Mouse (Mus musculus) cerebellum, postnatal 14 days (tissue): ENCODE results near the gene Rpl23a.
"Not testable (repeated sequence)": the region's sequence is repeated elsewhere in the genome, so short reads cannot be mapped to it uniquely, and the experiment has no call there.

Experiments
- DNase-seq, 2 experiments: peaks; one replicate each; pipeline ENCODE4 v3.0.0; 2021; ENCODE audit warnings: mixed read lengths in 2 of 2

Rpl23a gene

DNA sequence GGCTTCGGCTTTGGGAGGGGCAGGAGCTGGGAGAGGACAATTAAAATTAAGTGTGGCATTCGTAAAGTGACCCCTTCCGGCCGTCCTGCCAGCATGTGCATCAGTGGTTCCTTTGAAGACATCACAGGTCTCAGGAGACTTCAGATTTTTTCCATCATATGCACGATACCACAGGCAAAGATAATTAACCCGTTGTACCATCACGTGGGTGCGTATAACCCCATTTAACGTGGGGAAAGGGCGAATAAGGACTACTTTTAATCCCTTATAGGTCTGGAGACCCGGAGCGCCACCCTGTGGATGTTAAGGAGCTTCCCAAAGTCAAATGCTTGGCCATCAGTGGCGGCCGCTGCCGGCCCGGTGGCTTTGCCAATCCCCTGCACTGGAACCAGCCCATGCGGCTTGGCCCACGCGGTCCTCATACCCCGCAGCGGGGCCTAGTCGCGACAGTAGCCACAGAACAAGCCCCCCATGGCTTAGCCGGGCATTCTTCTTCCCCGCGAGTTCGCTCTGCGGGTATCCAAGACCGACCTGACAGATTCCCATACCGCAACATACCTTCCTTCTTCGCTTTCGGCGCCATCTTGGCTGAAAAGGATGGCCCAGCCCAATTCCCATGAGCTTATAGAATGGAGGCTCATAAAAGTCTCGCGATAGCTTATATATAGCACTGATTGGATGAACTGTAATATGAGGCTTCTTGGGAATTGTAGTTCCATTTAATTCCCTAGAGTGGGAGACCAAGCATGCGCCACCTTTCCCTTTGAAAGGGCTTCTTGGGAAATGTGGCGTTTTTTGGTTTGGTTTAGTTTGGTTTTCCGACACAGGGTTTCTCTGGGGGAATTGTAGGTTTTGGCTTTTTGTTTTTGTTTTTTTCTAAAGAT, at the start of gene Rpl23a:
Gene Rpl23a, minus strand, starts transcription at position 624 of the 884 bp plus-strand sequence.
- peak; percentile 84 to 89 for DNase-seq

DNA sequence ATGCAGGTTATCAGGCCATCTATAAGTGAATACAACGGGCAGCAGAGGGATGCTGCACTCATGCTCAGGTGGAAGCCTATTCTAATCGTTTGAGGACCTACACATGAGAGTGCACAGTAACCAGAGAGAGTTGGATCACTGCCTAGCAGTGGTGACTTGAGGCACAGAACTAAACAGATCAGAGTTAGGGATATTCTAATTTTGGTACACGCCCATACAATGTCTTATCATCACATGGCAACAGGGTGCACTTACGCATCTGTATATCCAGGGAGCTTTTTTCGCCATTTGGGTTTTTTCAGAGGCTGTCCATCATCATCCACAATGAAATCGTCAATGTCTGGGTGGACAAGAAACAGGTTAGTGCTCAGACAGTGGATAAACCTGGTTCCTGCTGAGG, 48.1 kb upstream of the Rpl23a start:
- no peak for DNase-seq

DNA sequence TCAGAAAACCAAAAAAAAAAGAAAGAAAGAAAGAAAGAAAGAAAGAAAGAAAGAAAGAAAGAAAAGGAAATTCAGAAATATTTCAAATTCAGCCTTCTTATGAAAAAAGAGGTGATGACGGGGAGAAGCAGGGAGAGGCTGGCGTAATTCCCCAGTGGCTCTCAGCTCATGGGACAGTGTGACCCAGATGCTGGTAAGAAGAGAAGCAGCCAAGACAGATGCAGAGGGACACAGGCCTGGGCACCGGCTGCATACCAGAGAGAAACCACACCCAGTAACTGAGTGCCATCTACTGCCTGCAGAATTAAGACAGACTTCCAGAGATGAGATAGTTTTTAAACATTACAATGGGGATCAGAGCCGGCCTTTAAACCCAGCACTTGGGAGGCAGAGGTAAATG, 40.2 kb upstream of the Rpl23a start:
- DNase-seq, result no peak

DNA sequence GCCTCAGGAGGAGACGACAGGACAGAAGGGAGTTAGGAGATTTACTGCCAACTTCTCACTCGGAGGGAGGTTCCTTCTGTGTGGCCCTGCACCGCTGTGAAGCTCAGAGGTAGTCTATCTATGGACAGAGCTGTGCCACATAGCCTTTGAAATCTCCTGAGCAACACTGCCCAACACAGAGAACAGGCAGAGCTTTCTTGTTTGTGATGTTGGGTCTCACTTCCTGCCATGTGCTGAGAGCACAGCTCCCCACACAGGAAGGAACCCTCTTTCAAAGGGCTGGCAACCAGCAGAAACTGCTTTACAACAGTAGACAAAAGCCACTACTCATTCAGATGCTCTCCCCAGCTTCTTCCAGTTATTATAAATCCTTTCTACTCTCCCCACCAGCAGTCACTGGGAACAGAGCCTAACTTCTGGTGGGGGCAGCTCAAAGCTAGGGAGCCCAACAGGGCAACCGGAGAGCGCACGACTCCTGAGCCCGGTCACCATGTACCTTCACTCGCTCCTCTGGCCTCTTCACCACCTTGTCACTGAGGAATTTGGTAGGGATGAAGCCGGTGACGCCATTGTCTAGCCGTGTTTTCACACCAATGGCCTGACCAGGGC, 32.4 kb upstream of the Rpl23a start:
- DNase-seq, result no peak

DNA sequence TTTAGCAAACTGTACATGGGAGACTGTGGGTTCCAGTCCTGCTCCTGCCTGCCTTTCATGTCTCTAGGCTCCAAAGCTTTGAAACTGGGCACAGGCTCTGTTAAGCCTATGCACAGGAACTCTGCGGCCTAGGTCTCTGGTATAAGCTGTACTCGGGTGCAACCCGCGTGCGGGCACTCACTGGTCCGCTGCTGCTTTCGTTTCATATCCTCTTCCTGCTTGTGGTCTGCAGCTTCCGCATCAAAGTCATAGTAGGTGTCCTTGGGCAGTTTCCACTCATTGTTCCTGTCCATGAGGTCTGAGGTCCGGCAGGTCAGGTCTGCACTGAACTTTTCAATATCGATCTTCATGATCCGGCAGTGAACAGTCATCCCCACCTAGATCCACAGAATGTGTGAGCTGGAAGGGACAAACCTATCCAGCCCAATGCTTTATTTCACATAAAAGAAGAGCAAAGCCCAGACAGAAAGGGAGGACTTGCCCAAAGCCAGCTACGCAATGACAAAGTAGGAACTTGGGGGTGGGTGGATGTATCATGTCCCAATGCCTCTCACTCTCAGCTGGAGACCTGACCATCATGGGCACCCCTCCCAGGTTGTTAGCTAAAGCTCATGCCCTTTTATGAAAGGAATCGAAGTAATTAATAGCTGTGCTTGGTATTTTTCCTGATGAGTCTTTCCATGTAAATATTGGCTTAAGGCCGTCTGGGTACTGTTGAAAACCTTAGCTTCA, 29.9 kb upstream of the Rpl23a start:
- DNase-seq, result no peak

DNA sequence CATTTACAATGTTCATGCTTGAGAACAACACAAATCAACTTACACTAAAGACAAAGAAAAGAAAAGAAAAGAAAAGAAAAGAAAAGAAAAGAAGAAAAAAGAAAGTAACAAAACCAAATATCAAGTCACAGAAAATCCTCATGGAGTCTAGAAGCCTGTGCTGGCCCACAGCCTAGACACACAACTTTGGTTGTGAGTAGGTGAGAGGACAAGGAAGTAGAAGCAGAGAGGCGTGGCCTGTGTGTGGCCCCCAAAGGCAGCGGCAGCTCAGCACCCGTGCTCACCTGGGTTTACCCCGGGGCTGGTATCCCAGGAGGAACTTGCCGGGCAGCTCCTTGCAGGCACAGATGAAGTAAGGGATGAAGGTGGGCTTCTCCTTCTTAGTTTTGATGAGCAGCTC, 28.1 kb upstream of the Rpl23a start:
- DNase-seq, result no peak

DNA sequence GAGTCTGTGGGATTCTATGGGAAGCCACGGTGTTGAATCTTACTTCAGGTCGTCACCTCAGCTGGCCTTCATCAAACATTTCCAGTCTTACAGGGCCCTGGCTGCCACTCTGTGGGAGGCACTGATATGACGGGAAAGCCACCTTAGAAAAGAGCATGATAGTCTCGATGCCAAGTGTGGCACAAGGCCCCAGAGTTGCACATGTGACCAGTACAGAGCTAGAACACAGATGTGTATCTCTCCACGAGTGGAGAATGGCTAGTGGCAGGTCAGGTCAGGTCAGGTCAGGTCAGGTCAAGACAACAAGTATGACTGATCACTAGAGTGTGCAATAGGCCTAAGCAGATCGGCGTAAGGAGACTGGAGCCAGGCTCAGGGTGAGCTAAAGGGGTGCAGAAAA, 27.2 kb upstream of the Rpl23a start:
- no peak for DNase-seq

DNA sequence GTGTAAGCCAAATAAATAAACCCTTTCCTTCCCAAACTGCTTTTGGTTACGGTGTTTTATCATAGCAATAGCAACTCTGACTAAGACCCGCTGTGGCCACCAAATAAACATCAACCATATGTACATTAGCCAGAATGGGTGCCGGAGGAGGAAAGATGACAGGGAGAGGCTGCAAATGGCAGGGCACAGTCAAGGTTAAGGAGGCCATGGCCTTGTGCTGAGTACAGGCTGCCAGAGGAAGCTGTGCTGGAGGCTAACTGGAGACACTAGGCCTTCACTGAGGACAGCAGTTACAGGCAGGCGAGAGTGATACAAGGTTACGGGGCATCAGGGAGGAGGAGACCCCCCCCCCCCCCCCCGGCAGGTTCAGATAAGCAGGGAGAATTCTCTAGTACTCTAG, 26.5 kb upstream of the Rpl23a start:
- DNase-seq, result no peak

DNA sequence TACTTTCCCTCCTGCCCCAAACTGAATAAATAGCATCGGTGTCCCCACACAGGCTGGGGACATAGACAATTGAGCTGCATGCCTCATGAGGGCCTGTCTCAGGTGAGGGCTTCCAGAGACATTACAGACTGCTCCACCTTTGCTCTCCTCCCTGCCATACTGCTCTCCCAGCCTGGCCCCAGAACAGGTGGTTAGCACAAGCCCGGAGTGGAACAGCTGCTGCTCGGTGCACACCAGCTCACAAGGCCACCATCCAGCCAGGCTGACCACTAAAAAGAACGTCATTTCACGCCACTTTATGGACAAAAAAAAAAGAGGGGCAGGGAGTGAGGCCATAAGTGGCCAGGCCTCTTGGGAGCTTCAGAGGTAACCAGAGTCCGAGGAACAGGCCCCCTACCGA, 23.8 kb upstream of the Rpl23a start:
- no peak for DNase-seq

DNA sequence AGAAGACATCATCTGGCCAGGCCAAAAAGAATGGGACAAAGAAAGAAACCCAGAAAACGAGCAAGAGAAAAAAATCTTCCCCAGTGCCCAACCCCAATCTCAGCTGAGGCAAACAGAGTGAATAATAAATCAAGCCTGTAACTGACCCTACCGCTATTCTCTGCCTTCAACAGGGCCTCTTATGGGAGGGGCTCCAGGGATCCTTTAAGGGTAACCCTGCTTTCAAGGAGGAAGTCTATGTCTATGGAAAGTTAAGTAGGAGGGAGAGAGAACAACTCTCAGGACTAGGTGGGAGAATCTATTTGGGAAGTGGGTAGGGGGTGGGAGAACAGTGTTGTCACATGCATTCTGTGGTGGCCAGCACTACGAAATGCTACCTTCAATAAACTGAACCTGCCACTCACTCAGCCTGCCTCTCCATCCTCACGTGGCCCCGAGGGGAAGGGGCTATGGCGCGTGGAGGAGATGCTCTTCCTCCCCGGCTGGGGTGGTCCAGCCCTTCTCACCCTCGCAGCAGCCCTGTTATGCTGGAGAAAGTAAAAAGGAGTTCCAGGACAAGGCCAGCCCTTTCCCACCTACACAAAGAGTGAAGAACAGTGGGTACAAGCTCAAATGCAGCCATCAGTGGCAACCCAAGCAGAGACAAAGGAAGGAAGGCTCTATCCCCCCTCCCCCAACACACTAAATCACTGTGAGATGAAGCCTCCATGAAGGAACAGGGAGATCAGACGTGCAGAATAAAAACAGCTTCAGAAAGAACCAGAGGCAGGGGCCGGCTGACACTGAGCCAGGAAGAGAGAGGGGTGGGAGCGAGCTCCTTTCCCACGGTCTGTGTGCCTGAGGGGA, 22.2 kb upstream of the Rpl23a start:
- no peak for DNase-seq

DNA sequence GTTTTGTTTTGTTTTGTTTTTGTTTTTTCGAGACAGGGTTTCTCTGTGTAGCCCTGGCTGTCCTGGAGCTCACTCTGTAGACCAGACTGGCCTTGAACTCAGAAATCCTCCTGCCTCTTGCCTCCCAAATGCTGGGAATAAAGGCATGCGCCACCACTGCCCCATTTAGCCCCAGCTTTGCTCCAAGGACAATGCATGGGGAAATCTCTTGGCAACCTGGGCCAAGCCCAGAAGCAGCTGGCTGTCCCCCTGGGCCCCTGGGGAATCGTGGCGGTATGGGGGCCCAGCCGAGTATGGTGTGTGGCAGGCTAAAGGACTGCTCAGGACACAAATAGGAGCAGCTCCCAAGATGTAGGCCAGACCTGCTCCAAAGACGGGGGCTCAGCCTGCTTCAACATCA, 20.9 kb upstream of the Rpl23a start:
- no peak for DNase-seq

DNA sequence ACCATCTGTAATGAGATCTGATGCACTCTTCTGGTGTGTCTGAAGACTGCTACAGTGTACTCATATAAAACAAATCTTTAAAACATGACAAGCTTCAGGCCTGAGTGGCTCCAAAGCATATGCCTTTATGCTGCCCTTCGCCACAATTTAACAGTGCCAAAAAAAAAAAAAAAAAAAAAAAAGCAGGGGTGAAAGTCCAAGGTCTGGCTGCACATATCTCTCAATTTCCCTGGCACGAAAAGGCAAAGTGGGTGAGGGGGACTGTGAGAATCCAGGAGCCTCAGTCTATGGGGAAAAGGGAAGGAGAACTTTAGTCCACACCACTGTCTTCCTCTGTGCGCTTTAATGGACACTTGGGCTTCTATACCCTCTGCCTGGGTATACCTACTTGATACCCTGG, 19.0 kb upstream of the Rpl23a start:
- no peak for DNase-seq

DNA sequence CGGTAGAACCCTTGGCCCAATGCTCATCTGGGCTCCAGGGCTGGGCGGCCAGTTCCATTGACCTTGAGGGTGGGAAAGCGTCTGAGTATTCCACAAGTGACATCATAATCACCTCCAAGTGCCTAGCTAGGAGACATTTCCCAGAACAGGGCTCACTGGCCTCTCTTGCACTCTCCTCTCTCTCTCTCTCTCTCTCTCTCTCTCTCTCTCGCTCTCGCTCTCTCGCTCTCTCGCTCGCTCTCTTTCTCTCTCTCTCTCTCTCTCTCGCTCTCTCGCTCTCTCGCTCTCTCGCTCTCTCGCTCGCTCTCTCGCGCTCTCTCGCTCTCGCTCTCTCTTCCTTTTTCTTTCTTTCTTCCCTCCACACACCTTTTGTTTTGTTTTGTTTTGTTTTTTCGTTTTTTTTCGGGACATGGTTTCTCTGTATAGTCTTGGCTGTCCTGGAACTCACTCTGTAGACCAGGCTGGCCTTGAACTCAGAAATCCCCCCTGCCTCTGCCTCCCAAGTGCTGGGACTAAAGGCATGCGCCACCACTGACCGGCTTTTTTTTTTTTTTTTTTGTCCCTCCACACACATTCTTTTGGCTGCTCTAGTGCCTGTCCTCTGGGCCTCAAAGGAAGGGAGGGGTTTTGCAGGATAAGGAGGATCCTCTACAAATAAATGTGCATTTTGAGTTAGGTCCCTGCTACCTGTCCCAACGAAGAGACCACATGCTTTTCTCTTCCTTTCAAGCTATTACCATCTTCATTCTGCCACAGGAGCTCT, 11.9 kb upstream of the Rpl23a start:
- DNase-seq, result no peak

DNA sequence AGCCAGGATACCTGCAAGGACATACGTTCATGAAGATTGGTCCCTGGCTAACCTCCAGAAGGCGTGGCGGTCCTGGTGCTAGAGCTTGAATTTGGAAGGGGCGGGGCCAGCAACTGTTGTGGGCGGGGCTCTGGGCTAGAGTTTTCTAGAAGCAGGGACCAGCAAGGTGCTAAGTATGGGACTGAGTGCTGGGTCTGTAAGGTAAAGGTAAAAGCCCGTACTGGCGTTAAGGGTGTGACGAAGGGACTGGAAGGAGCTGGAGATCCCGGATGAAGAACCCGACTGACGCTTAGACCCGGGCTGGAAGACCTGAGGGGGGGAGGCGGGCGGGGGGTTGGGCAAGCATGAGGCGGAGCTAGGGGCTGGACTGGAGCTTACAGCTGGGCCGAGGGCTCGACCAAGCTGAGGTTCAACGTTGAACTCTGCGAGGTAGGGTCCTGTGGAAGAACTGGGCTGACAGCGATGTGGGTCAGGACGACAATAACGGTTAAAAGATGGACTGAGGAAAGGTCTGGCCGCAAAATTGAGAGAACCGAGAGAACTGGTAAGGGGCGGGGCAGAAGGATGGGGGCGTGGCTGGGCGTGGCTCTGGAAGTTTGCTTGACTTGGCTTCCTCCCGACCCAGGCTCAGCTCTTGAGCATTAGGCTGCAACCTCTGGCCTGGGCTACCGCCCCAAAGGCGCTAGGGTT, 11.2 kb upstream of the Rpl23a start:
- DNase-seq, result peak; percentile 35 to 66

DNA sequence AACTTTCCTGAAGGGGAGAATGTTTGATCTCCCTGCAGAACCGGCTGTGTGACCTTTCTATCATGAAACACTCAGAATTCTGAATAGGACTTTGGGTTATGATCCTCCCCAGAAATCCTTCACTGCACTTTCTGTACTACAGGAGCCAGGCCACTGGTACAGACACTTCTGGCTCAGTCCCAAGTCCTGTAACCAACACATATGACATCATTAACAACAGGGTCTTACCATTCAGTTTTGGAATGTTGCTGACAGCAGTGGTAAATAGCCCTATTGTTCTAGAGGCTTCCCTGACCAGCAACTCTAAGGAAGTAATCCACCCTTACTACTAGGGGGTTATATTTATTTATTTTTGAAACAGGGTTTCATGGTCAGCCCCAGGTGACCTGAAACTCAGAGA, 9.7 kb upstream of the Rpl23a start, which contains the start of gene Proca1:
Gene Proca1, plus strand, starts transcription at position 280 of the 400 bp plus-strand sequence.
- DNase-seq, result no peak

DNA sequence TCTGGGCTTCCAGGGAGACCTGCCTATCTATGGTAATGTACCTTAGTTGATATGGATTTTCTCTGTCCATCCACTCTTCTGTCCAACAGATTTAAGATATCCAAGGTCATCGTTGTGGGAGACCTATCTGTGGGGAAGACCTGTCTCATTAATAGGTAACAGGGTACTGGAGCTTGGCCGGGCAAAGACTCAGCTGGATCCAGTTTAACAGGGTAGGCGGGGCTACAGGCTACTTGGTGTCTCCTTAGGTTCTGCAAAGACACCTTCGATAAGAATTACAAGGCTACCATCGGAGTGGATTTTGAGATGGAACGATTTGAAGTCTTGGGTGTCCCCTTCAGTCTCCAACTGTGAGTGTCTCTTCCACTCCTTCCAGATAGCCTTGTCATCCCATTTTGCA, 6.7 kb upstream of the Rpl23a start:
- no peak for DNase-seq

DNA sequence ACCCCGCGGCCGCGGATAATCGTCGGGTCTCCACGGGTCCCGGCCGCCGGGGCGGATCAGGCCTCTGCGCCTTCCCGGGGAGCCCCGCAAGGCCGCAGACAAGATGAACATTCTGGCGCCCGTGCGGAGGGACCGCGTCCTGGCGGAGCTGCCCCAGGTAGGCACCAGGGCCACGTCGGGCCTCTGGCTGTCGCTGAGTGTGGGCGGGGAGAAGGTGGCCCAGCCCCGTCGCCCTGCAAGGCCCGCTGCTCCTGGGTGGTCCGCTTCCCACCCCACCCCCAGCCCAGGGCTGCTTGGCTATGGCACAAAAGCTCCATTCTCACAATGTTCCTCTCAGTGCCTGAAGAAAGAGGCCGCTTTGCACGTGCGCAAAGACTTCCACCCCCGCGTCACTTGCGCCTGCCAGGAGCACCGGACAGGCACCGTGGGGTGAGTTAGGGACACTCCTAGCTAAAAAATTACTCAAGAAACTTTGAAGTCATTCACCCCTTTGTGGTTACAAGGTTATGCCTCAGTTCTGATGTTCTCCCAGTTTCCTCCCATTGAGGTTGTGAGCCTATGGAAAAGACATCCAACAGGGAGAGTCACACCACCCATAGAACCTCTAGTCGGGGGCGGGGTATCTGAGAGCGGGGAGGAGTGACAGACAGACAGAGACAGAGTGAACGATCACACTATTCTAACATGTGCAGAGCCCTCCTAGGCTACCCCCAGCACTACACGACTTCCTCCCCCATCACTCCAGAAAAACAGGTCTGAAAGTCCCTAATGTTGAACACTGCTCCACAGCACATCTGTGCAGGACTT, 6.1 kb upstream of the Rpl23a start:
- peak; percentile 55 to 67 for DNase-seq

DNA sequence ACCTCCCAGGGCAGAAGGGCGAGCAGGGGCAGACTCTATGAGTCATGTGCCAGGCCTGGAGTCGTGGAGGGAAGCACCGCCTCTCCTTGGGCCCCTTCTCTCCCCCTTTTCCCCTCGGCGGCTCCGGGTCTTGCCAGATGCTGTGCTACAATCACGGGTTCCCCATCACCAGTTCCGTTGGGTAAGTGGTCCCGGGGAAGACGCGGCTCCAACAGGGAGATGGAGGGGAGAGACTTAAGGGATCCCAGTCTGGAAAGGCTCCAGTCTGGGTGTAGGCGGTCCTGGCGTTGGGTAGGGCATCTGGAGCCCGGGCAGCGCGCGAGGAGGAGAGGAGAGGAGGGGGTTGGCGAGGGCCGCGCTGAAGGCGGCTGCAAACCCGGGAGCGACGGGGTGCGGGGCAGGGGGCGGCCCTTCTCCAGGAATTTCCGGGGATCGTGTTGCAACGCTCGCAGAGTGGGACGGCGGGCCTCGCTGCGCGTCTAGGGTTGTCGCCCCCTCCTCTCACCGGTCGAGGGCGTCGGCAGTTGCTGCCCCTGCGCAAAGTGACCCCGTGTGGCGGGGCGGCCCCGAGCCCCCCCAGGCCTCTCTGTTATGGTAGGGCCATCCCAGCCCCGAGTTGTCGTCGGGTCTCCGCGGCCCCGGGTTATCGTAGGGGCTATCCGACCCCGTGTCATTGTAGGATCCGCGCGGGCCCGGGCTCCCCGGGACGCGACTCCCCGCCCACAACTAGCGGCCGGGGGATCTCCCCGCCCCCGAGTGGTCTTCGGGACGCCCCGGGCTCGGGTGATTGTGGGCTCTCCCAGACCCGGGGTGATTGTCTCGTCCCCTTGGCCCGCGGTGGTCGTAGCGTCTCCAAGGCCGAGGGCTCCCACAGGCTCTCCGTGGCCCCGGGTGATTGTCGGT, 5.2 kb upstream of the Rpl23a start, which contains the start of gene Rab34:
Gene Rab34, plus strand, starts transcription at position 100 of the 903 bp plus-strand sequence.
- DNase-seq, result peak; percentile 66 to 75

DNA sequence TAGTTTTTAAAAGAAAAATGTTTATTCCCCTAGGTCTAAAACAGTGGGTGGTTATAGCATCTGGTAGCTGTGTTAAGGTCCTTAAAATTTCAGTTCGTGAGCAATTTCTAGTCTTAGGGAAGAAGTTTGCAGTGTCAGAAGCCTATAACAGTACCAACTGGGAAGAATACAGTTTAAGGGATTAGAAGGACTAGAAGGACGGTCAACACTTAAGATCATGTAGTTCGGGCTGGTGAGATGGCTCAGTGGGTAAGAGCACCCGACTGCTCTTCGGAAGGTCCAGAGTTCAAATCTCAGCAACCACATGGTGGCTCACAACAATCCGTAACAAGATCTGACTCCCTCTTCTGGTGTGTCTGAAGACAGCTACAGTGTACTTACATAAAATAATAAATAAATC, 1.3 kb upstream of the Rpl23a start:
- DNase-seq, result not testable (repeated sequence)
